Mouse (Mus musculus) testis, adult 2 months (tissue): Measurements from ENCODE around the gene Foxn3.

Experiments used
- CTCF ChIP-seq: fragments of 200-500 bp; IDR thresholded peaks from 2 replicates; pipeline ENCODE4 v1.5.1; 2012; ENCODE audit warnings: low read depth, mild to moderate bottlenecking, inconsistent platforms, low read length, moderate library complexity; ENCODE audit not compliant: control insufficient read depth, insufficient read depth, insufficient replicate concordance
- POLR2A ChIP-seq: fragments of 200-500 bp; IDR thresholded peaks from 2 replicates; pipeline ENCODE4 v1.6.1; 2012; ENCODE audit warnings: low read depth, mild to moderate bottlenecking, inconsistent platforms, low read length, moderate library complexity; ENCODE audit not compliant: control insufficient read depth

DNA sequence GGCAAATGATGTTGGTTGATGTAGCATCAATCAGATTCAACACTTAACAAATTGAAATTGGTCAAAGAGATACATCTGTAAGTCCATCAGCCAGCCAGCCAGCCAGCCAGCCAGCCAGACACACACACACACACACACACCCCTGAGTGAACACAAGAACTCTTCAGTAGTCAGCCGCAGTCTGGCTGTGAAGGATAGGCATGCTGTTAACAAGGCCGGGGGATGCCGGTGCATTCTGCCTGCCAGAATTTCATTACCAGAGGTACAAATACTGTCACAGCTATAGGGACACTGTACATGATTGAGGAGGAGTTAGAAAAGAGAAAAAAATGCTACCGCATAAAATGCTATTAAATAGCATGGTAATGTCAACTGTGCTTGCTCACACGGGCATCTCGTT is 271.2 kb downstream of the Foxn3 start:
- no peak for TF ChIP-seq CTCF
- no peak for TF ChIP-seq POLR2A
